Mouse (Mus musculus) megakaryocyte progenitor cell, adult 5-6 weeks (primary cell): ENCODE results near the gene 1600014C10Rik. TPM values are rescaled to one million over a fixed set of nuclear protein-coding genes. Genes with fewer than 3 reads are reported as not detected.

Experiments
- ATAC-seq: replicated peaks from 2 replicates; pipeline ENCODE4 v1.8.0; 2016; ENCODE audit warnings: mild to moderate bottlenecking, moderate TSS enrichment, inconsistent platforms; ENCODE audit not compliant: poor library complexity
- total RNA-seq, 2 experiments: library from RNA; stranded (forward) in 1 of 2; stranded (reverse) in 1 of 2; fragments of 157-497, 149-512 nt in 1 of 2; fragments of 200-1000 nt in 1 of 2; gene quantifications; 2 replicates each; pipeline versions ENCODE4 v1.2.3 to v1.2.4; 2015 to 2017

The 1600014C10Rik gene
- total RNA-seq (2015) (18.8 and 19.5 TPM in 2 replicates), total RNA-seq (2017) (22.7 and 29.4 TPM in 2 replicates)

DNA sequence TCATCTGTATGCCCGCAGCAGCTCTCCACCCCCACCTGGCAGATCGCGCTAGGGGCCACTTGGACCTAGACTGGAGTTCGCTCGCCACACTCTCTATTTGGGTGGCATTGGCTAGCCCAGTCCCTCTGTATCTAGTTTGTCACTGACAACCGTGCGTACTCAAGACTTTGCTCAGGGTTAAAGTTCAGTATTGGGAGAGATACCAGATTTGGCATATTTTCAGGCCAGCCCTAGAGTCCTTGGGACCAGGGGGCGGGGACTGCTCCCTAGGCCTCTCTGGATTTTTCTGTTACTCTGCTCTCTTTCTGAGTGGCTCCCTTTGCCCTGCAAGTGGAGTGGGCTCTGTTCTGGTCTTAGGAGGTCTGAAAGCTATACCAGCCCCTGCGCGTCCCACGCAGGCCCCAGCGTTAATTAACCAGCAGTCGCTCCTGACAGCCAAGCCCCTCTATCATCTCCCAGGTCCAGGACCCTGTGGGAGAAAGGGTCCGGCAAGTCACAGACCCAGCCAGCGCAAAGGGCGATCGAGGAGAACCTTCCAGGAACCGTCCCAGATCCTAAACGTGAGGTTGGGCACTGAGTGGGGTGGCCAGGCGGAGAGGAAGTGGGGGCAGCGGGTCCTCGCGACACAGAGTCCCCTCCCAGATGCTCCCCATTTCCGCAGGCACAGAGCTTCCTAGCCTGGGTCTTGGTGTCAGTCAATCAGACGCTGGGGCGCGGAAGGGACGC lies at the start of gene 1600014C10Rik:
TSS of gene 1600014C10Rik (plus strand) at position 256 of the 726 bp plus-strand sequence.
- ATAC-seq: peak; percentile 29

GRCm38 (mm10) chr7:38134471-38134870 lies 48.5 kb upstream of the 1600014C10Rik start:
- ATAC-seq: peak; percentile 66

GRCm38 (mm10) chr7:38140324-38140723 lies 42.7 kb upstream of the 1600014C10Rik start:
- no peak for ATAC-seq

GRCm38 (mm10) chr7:38141747-38142545 lies 41.1 kb upstream of the 1600014C10Rik start:
- ATAC-seq: peak; percentile 93

DNA sequence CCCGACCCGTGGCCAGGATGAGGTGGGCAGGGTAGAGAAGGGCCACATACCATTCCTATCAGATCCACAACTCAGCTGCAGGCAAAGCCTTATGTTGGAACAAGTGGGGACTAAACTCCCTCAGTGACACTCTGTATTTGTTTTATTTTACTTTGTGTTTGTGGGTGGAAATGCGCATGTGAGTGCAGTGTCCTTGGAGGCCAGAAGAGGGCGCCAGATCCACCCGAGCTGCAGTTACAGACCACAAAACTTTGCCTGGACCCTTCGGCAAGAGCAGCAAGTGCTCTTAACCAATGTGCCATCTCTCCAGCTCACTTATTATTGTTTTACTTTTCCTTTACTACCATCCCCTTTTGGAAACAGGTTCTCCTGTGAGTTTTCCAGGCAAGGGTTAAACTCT lies 35.5 kb upstream of the 1600014C10Rik start:
- ATAC-seq: no peak

- no peak for ATAC-seq
These were observed 31.2 kb upstream of the 1600014C10Rik start for GRCm38 (mm10) chr7:38151706-38152312.

DNA sequence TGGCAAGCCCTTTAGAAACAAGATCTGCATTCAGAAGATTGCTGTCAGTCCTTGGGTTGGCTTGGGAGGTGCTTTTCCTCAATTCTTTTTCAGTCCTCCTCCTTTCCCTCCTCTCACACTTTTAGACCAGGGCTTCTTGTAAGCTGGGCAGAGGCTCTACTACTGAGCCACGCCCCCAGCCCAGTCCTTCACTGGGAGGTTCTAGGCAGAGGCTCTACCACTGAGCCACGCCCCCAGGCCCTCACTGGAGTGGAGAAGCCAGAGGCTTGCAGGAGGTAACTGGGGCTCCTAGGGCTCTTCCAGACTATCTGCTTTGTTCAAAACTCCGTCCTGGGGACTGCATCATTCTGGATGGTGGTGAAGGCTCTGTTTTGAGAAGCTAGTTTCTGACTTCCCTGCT lies 30.4 kb upstream of the 1600014C10Rik start:
- ATAC-seq: no peak

DNA sequence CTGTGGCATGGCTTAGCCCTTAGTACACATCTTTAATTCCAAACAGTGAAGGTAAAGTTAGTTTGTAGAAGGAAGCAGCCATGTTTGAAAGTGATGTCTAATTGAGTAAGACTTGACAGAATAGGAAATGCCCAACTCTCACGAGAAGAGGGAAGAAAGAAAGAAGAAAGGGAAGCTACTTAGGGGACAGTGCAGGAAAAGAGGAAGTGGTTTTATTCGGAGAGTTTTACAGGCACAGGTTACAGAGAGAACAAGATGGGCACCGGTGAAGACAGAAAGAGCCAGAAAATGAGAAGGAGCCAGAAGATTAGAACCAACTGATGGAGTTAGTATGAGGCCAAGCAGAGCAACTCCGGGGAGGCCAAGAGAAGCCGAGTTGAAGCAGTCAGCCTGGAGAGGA lies 27.2 kb upstream of the 1600014C10Rik start:
- ATAC-seq: peak; percentile 98

GRCm38 (mm10) chr7:38158764-38159458 lies 24.1 kb upstream of the 1600014C10Rik start:
- ATAC-seq: no peak

DNA sequence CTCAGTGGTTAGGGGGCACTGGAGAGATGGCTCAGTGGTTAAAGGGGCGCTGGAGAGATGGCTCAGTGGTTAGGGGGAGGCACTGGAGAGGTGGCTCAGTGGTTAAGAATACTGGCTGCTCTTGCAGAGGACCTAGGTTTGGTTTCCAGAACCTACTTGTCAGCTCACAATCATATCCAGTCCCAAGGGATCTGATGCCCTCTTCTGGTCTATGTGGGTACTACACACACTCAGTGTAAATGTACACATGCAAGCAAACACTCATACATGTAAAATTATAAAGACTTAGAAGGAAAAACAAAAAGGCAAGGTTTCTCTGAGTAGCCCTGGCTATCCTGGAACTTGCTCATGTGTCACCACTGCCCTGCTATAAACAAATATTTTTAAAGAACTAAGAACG lies 21.6 kb upstream of the 1600014C10Rik start:
- peak; percentile 59; the same call in 1 of the 2 replicates for ATAC-seq

- peak; percentile 37 for ATAC-seq
These were observed 19.5 kb upstream of the 1600014C10Rik start for GRCm38 (mm10) chr7:38163433-38164050.

DNA sequence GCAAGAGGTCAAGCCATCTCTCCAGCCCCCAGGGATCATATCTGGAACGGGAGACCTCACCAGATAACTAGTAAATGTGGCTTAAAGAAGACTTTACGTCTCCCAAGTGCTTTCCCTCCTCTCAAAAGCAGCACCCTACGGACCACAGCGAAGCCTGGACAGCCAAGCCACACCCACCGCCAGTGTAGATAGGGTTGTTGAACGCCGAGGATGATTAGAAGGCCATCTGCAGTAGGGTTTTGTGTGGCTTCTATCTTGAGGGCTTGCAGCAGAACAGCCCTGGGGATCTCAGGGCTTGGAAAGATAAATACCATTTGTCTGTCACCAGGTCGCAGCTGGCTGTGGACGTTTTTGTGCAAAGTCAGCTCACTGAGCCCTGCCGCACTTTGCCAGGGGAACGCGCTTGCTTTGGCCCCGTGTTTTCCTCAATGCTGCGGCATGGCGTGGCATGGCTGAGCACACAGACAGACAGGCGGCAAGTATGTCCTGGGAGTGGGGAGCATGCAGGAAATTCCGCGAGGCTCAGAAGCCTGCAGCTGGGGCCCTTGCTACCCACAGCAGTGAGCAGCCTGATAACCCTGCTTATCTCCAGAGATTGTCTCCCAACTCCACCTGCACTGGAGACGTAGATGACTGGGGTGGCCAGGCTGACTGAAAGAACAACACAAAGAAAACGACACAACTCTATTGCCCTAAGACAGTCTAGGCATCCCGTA lies 15.9 kb upstream of the 1600014C10Rik start:
- ATAC-seq: peak; percentile 43; the same call in 1 of the 2 replicates

DNA sequence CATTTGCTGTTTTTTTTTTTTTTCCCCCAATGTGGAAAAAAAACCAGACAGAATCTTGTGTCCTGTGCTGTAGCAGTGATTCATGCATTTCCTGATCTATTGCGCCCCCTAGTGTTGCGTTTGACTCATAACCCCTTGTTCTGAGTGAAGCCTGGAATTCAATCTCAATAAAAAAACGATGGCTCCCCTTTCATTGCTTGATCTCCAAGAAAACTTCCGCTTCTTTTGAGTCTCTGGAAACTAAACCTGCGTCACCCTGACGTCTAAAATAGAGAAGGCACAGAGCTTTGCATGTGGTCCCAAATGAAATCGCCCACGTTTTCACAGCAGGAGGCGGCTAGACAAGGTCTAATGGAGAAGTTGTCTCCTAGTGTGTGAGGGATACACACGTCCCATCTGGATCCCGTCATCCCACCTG lies 15.3 kb upstream of the 1600014C10Rik start:
- peak; percentile 76 for ATAC-seq

DNA sequence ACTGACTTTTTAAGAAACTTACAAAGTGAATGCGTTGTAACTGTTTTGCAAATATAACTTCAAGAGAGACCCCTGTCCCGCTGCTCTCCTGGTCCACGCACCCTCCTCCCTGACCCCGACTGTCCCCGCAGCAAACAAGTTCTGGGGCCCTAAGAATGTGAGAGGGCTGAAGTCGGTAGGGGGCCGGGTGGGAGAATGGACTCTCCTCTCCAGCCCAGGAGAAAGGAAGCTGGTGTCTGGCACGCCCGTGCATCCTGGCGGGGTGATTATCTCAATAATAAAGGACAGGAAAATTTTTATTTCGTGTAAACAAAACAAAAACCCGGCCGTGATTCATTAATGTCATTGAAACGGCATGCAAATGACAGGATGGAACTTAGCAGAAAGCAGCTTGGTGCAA lies 9.1 kb upstream of the 1600014C10Rik start:
- no peak for ATAC-seq

- peak; percentile 69 for ATAC-seq
These were observed 8.5 kb upstream of the 1600014C10Rik start for GRCm38 (mm10) chr7:38174321-38175148.

DNA sequence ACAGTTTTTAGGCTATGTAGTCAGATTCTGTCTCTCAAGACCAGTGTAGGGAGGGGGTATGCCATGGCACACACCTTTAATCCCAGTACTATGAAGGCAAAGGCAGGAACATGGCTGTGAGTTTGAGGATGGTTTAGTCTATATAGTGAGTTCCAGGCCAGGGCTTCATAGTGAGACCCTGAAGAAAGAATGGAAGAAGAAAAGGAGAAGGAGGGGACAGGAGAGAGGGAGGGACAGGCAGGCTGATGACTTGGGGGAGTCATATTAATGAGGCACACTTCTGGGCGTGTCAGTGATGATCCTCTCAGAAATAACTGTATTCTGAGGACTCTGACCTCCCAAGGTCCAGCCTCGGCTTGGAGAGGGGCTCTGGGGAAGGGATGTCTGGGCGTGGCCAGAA lies 7.0 kb upstream of the 1600014C10Rik start:
- ATAC-seq: no peak

GRCm38 (mm10) chr7:38179896-38180295 lies 3.1 kb upstream of the 1600014C10Rik start:
- ATAC-seq: no peak

- peak; percentile 30 for ATAC-seq
These were observed 1.7 kb upstream of the 1600014C10Rik start for GRCm38 (mm10) chr7:38181366-38181765.

- ATAC-seq: peak; percentile 60
These were observed 438 bp upstream of the 1600014C10Rik start for GRCm38 (mm10) chr7:38182596-38182961.
